Mouse (Mus musculus): ENCODE measurements at regions not wholly inside any gene's neighbourhood (a gene's known extent, or its start where the extent isn't known, plus 50 kb on each side); places are given as distances from the start of the nearest gene placed in this dataset.

GRCm38 (mm10) chr1:35931056-35931455, 137.1 kb upstream of the Hs6st1 start:
- WGBS, result 47% methylated on average over 7 of the region's 7 CpGs
- DNase-seq, result peak; percentile 29

GRCm38 (mm10) chr1:35933511-35933910, 134.7 kb upstream of the Hs6st1 start:
- WGBS, result 76% methylated on average over 7 of the region's 7 CpGs

More at GRCm38 (mm10) chr1:35931056-35931455, 137.1 kb upstream of the Hs6st1 start:
- TF ChIP-seq CTCF (conservative IDR thresholded peaks at IDR 0.05; ENCODE audit: insufficient read depth, insufficient read length, low read depth, low read length) (no peak), POLR2A (IDR thresholded peaks at IDR 0.05; ENCODE audit: low read depth, low read length) (no peak)
- Histone ChIP-seq H3K27me3 (replicated peaks; ENCODE audit: control insufficient read depth, insufficient read depth, low read length) (no peaks in the 10 kb centered on the region), H3K36me3 (ENCODE audit: control insufficient read depth, insufficient read depth, low read length) (no peaks in the 10 kb centered on the region), H3K27ac (ENCODE audit: insufficient read depth, low read depth, low read length) (no peak overlapping the region), H3K4me1 (ENCODE audit: control insufficient read depth, insufficient read depth, low read length) (no peaks in the 10 kb centered on the region), H3K4me3 (ENCODE audit: insufficient read depth, low read depth, low read length) (no peak overlapping the region)

GRCm38 (mm10) chr1:35935099-35935651, 133.0 kb upstream of the Hs6st1 start:
- no peak overlapping the region for H3K4me3 ChIP-seq (ENCODE audit: insufficient read depth, low read depth, low read length)
- H3K4me1 ChIP-seq (ENCODE audit: control insufficient read depth, insufficient read depth, low read length), result no peaks in the 10 kb centered on the region
- no peaks in the 10 kb centered on the region for H3K36me3 ChIP-seq (ENCODE audit: control insufficient read depth, insufficient read depth, low read length)
- TF ChIP-seq POLR2A (IDR thresholded peaks at IDR 0.05; ENCODE audit: low read depth, low read length) (no peak), CTCF (conservative IDR thresholded peaks at IDR 0.05; ENCODE audit: insufficient read depth, insufficient read length, low read depth, low read length) (no peak)
- no peaks in the 10 kb centered on the region for H3K27me3 ChIP-seq (replicated peaks; ENCODE audit: control insufficient read depth, insufficient read depth, low read length)
- H3K27ac ChIP-seq (ENCODE audit: insufficient read depth, low read depth, low read length), result no peak overlapping the region
- WGBS, result 70% methylated on average over 7 of the region's 7 CpGs
- no peak for DNase-seq

More at GRCm38 (mm10) chr1:35933511-35933910, 134.7 kb upstream of the Hs6st1 start:
- Histone ChIP-seq H3K36me3 (ENCODE audit: control insufficient read depth, insufficient read depth, low read length) (no peaks in the 10 kb centered on the region), H3K27me3 (replicated peaks; ENCODE audit: control insufficient read depth, insufficient read depth, low read length) (no peaks in the 10 kb centered on the region), H3K4me3 (ENCODE audit: insufficient read depth, low read depth, low read length) (no peak overlapping the region), H3K4me1 (ENCODE audit: control insufficient read depth, insufficient read depth, low read length) (no peaks in the 10 kb centered on the region), H3K27ac (ENCODE audit: insufficient read depth, low read depth, low read length) (no peak overlapping the region)
- peak; percentile 4 for DNase-seq
- TF ChIP-seq POLR2A (IDR thresholded peaks at IDR 0.05; ENCODE audit: low read depth, low read length) (no peak), CTCF (conservative IDR thresholded peaks at IDR 0.05; ENCODE audit: insufficient read depth, insufficient read length, low read depth, low read length) (no peak)

- Histone ChIP-seq H3K27me3 (replicated peaks; ENCODE audit: control insufficient read depth, insufficient read depth, low read length) (no peaks in the 10 kb centered on the region), H3K36me3 (ENCODE audit: control insufficient read depth, insufficient read depth, low read length) (no peaks in the 10 kb centered on the region), H3K4me3 (ENCODE audit: insufficient read depth, low read depth, low read length) (no peak overlapping the region), H3K4me1 (ENCODE audit: control insufficient read depth, insufficient read depth, low read length) (no peaks in the 10 kb centered on the region), H3K27ac (ENCODE audit: insufficient read depth, low read depth, low read length) (no peak overlapping the region)
- TF ChIP-seq POLR2A (IDR thresholded peaks at IDR 0.05; ENCODE audit: low read depth, low read length) (no peak), CTCF (conservative IDR thresholded peaks at IDR 0.05; ENCODE audit: insufficient read depth, insufficient read length, low read depth, low read length) (no peak)
- DNase-seq, result no peak
- 82% methylated on average over 5 of the region's 5 CpGs for WGBS
Observed at GRCm38 (mm10) chr1:35936362-35937093, 131.7 kb upstream of the Hs6st1 start.

GRCm38 (mm10) chr1:35940236-35940635, 128.0 kb upstream of the Hs6st1 start:
- Histone ChIP-seq H3K27me3 (replicated peaks; ENCODE audit: control insufficient read depth, insufficient read depth, low read length) (no peaks in the 10 kb centered on the region), H3K4me1 (ENCODE audit: control insufficient read depth, insufficient read depth, low read length) (no peaks in the 10 kb centered on the region), H3K27ac (ENCODE audit: insufficient read depth, low read depth, low read length) (no peak overlapping the region), H3K36me3 (ENCODE audit: control insufficient read depth, insufficient read depth, low read length) (no peaks in the 10 kb centered on the region), H3K4me3 (ENCODE audit: insufficient read depth, low read depth, low read length) (no peak overlapping the region)
- DNase-seq, result no peak
- TF ChIP-seq CTCF (conservative IDR thresholded peaks at IDR 0.05; ENCODE audit: insufficient read depth, insufficient read length, low read depth, low read length), result no peak
- no peak for TF ChIP-seq POLR2A (IDR thresholded peaks at IDR 0.05; ENCODE audit: low read depth, low read length)
- WGBS, result 58% methylated on average over 2 of the region's 2 CpGs

- Histone ChIP-seq H3K27me3 (replicated peaks; ENCODE audit: control insufficient read depth, insufficient read depth, low read length) (no peaks in the 10 kb centered on the region), H3K27ac (ENCODE audit: insufficient read depth, low read depth, low read length) (no peak overlapping the region), H3K36me3 (ENCODE audit: control insufficient read depth, insufficient read depth, low read length) (no peaks in the 10 kb centered on the region), H3K4me3 (ENCODE audit: insufficient read depth, low read depth, low read length) (no peak overlapping the region), H3K4me1 (ENCODE audit: control insufficient read depth, insufficient read depth, low read length) (no peaks in the 10 kb centered on the region)
- TF ChIP-seq CTCF (conservative IDR thresholded peaks at IDR 0.05; ENCODE audit: insufficient read depth, insufficient read length, low read depth, low read length), result no peak
- TF ChIP-seq POLR2A (IDR thresholded peaks at IDR 0.05; ENCODE audit: low read depth, low read length), result no peak
- WGBS, result 59% methylated on average over 8 of the region's 8 CpGs
- DNase-seq, result no peak
Observed at GRCm38 (mm10) chr1:35941642-35942077, 126.5 kb upstream of the Hs6st1 start.

GRCm38 (mm10) chr1:35942222-35942621, 126.0 kb upstream of the Hs6st1 start:
- no peaks in the 10 kb centered on the region for H3K4me1 ChIP-seq (ENCODE audit: control insufficient read depth, insufficient read depth, low read length)
- 60% methylated on average over 7 of the region's 7 CpGs for WGBS
- DNase-seq, result no peak
- no peak for TF ChIP-seq POLR2A (IDR thresholded peaks at IDR 0.05; ENCODE audit: low read depth, low read length)
- no peak for TF ChIP-seq CTCF (conservative IDR thresholded peaks at IDR 0.05; ENCODE audit: insufficient read depth, insufficient read length, low read depth, low read length)
- H3K27me3 ChIP-seq (replicated peaks; ENCODE audit: control insufficient read depth, insufficient read depth, low read length), result no peaks in the 10 kb centered on the region
- no peaks in the 10 kb centered on the region for H3K36me3 ChIP-seq (ENCODE audit: control insufficient read depth, insufficient read depth, low read length)
- H3K4me3 ChIP-seq (ENCODE audit: insufficient read depth, low read depth, low read length), result no peak overlapping the region
- no peak overlapping the region for H3K27ac ChIP-seq (ENCODE audit: insufficient read depth, low read depth, low read length)

All from kidney, adult 2 months (tissue).